Mouse (Mus musculus): Measurements from ENCODE around the gene Mmp10. TPM values are rescaled to one million over a fixed set of nuclear protein-coding genes. Genes with fewer than 3 reads are reported as not detected.

Gene Mmp10
- not detected for total RNA-seq (2021)
- long read RNA-seq, experiment 1, result 0 reads
- long read RNA-seq, experiment 2, result 0 reads

- no peak for DNase-seq
- intact Hi-C loops (cut with DNase I), result no loop called here
Observed at GRCm38 (mm10) chr9:7502051-7502450, at the start of gene Mmp10. Gene Mmp10 (plus strand): TSS chr9:7502352.

- no peak for DNase-seq
- intact Hi-C loops (cut with DNase I), result no loop called here
Observed at GRCm38 (mm10) chr9:7453302-7453701, 48.9 kb upstream of the Mmp10 start.

- DNase-seq, result no peak
- intact Hi-C loops (cut with DNase I), result no loop called here
Observed at GRCm38 (mm10) chr9:7470262-7470661, 31.9 kb upstream of the Mmp10 start.

GRCm38 (mm10) chr9:7483684-7484394 lies 18.3 kb upstream of the Mmp10 start:
- intact Hi-C loops (cut with DNase I), result no loop called here
- DNase-seq, result no peak

- no peak for DNase-seq
Observed at GRCm38 (mm10) chr9:7501138-7501537, 1.0 kb upstream of the Mmp10 start.

GRCm38 (mm10) chr9:7507321-7507876 lies 5.2 kb downstream of the Mmp10 start:
- intact Hi-C loops (cut with DNase I), result no loop called here
- DNase-seq, result no peak

More at GRCm38 (mm10) chr9:7501138-7501537, 1.0 kb upstream of the Mmp10 start:
- intact Hi-C loops (cut with DNase I), result no loop called here

GRCm38 (mm10) chr9:7509619-7510233 lies 7.6 kb downstream of the Mmp10 start:
- intact Hi-C loops (cut with DNase I), result no loop called here

GRCm38 (mm10) chr9:7517944-7518571 lies 15.9 kb downstream of the Mmp10 start:
- intact Hi-C loops (cut with DNase I), result no loop called here
- no peak for DNase-seq

More at GRCm38 (mm10) chr9:7509619-7510233, 7.6 kb downstream of the Mmp10 start:
- no peak for DNase-seq

GRCm38 (mm10) chr9:7526255-7526940 lies 24.2 kb downstream of the Mmp10 start:
- no peak for DNase-seq
- intact Hi-C loops (cut with DNase I), result no loop called here

- intact Hi-C loops (cut with DNase I), result no loop called here
- no peak for DNase-seq
Observed at GRCm38 (mm10) chr9:7542763-7543162, 40.6 kb downstream of the Mmp10 start.

- intact Hi-C loops (cut with DNase I), result no loop called here
- peak in 1 of 2 experiments; percentile 9 for DNase-seq
Observed at GRCm38 (mm10) chr9:7544923-7545457, 42.8 kb downstream of the Mmp10 start.

GRCm38 (mm10) chr9:7545471-7545870 lies 43.3 kb downstream of the Mmp10 start:
- peak; percentile 59 to 75 for DNase-seq

GRCm38 (mm10) chr9:7545920-7546319 lies 43.8 kb downstream of the Mmp10 start:
- intact Hi-C loops (cut with DNase I), result no loop called here
- peak in 1 of 2 experiments; percentile 4 for DNase-seq

More at GRCm38 (mm10) chr9:7545471-7545870, 43.3 kb downstream of the Mmp10 start:
- intact Hi-C loops (cut with DNase I), result no loop called here

- DNase-seq, result no peak
- intact Hi-C loops (cut with DNase I), result no loop called here
Observed at GRCm38 (mm10) chr9:7551943-7552342, 49.8 kb downstream of the Mmp10 start.

GRCm38 (mm10) chr9:7553536-7553935 lies 51.4 kb downstream of the Mmp10 start:
- DNase-seq, result no peak
- intact Hi-C loops (cut with DNase I), result no loop called here

- intact Hi-C loops (cut with DNase I), result loop anchor here (1.0 kb wide), 1 partner anchor 41 kb away; no protein-coding TSS in a partner anchor
- DNase-seq, result peak; percentile 42
Observed at GRCm38 (mm10) chr9:7554382-7554781, 52.2 kb downstream of the Mmp10 start.

- DNase-seq, result peak in 1 of 2 experiments; percentile 8
- intact Hi-C loops (cut with DNase I), result no loop called here
Observed at GRCm38 (mm10) chr9:7558221-7559017, 56.3 kb downstream of the Mmp10 start, which contains the start of gene Mmp8. Gene Mmp8 (plus strand): TSS chr9:7558456.
